Mouse (Mus musculus) ES-E14 (cell line): ENCODE data around the gene Lrrc28.

Experiments used
- CHD2 ChIP-seq: IDR thresholded peaks from 2 replicates; pipeline ENCODE4 v1.6.1; 2014; ENCODE audit warnings: mild to moderate bottlenecking, low read depth, low read length, inconsistent platforms
- ZNF384 ChIP-seq: IDR thresholded peaks from 2 replicates; pipeline ENCODE4 v1.6.1; 2012; ENCODE audit warnings: low read depth, low read length, inconsistent platforms

GRCm38 (mm10) chr7:67479168-67479567 lies 165.9 kb downstream of the Lrrc28 start:
- no peak for TF ChIP-seq CHD2
- no peak for TF ChIP-seq ZNF384
